Mouse (Mus musculus): ENCODE results near the gene Tmem37.

Tmem37 gene

GRCm38 (mm10) chr1:120073519-120074306 is at the start of gene Tmem37:
Gene Tmem37, minus strand, starts transcription at chr1:120074074.
- no peak for DNase-seq (ENCODE audit: low read depth in 2 of 2, low spot score in 2 of 2)

GRCm38 (mm10) chr1:120122634-120123383 is 48.9 kb upstream of the Tmem37 start:
- no peak for DNase-seq (ENCODE audit: low read depth in 2 of 2, low spot score in 2 of 2)

GRCm38 (mm10) chr1:120121930-120122530 is 48.2 kb upstream of the Tmem37 start:
- DNase-seq (ENCODE audit: low read depth in 2 of 2, low spot score in 2 of 2) = no peak

- DNase-seq (ENCODE audit: low read depth in 2 of 2, low spot score in 2 of 2) = peak; percentile 90 to 91
These were observed 47.3 kb upstream of the Tmem37 start, which contains the start of the genes Dbi and 3110009E18Rik for GRCm38 (mm10) chr1:120120969-120121811. Gene Dbi, minus strand, starts transcription at chr1:120121078. Gene 3110009E18Rik, plus strand, starts transcription at chr1:120121187.

- DNase-seq (ENCODE audit: low read depth in 2 of 2, low spot score in 2 of 2) = no peak
These were observed 46.5 kb upstream of the Tmem37 start for GRCm38 (mm10) chr1:120120141-120120968.

- DNase-seq (ENCODE audit: low read depth in 2 of 2, low spot score in 2 of 2) = no peak
These were observed 45.5 kb upstream of the Tmem37 start for GRCm38 (mm10) chr1:120119389-120119788.

GRCm38 (mm10) chr1:120118854-120119253 is 45.0 kb upstream of the Tmem37 start:
- no peak for DNase-seq (ENCODE audit: low read depth in 2 of 2, low spot score in 2 of 2)

- no peak for DNase-seq (ENCODE audit: low read depth in 2 of 2, low spot score in 2 of 2)
These were observed 42.2 kb upstream of the Tmem37 start for GRCm38 (mm10) chr1:120116106-120116505.

GRCm38 (mm10) chr1:120115671-120116081 is 41.8 kb upstream of the Tmem37 start:
- DNase-seq (ENCODE audit: low read depth in 2 of 2, low spot score in 2 of 2) = no peak

- DNase-seq (ENCODE audit: low read depth in 2 of 2, low spot score in 2 of 2) = no peak
These were observed 38.6 kb upstream of the Tmem37 start for GRCm38 (mm10) chr1:120112251-120113187.

- DNase-seq (ENCODE audit: low read depth in 2 of 2, low spot score in 2 of 2) = no peak
These were observed 37.9 kb upstream of the Tmem37 start for GRCm38 (mm10) chr1:120111766-120112165.

GRCm38 (mm10) chr1:120109741-120110432 is 36.0 kb upstream of the Tmem37 start:
- DNase-seq (ENCODE audit: low read depth in 2 of 2, low spot score in 2 of 2) = no peak

GRCm38 (mm10) chr1:120105556-120105959 is 31.7 kb upstream of the Tmem37 start:
- no peak for DNase-seq (ENCODE audit: low read depth in 2 of 2, low spot score in 2 of 2)

- no peak for DNase-seq (ENCODE audit: low read depth in 2 of 2, low spot score in 2 of 2)
These were observed 27.3 kb upstream of the Tmem37 start for GRCm38 (mm10) chr1:120101227-120101609.

- DNase-seq (ENCODE audit: low read depth in 2 of 2, low spot score in 2 of 2) = no peak
These were observed 26.8 kb upstream of the Tmem37 start for GRCm38 (mm10) chr1:120100456-120101226.

- no peak for DNase-seq (ENCODE audit: low read depth in 2 of 2, low spot score in 2 of 2)
These were observed 25.6 kb upstream of the Tmem37 start for GRCm38 (mm10) chr1:120099483-120099882.

- DNase-seq (ENCODE audit: low read depth in 2 of 2, low spot score in 2 of 2) = peak; percentile 51 to 57
These were observed 24.5 kb upstream of the Tmem37 start for GRCm38 (mm10) chr1:120098327-120098726.

- no peak for DNase-seq (ENCODE audit: low read depth in 2 of 2, low spot score in 2 of 2)
These were observed 21.0 kb upstream of the Tmem37 start for GRCm38 (mm10) chr1:120094920-120095319.
